Mouse (Mus musculus): ENCODE data around the gene Csn1s1.

Csn1s1 gene

DNA sequence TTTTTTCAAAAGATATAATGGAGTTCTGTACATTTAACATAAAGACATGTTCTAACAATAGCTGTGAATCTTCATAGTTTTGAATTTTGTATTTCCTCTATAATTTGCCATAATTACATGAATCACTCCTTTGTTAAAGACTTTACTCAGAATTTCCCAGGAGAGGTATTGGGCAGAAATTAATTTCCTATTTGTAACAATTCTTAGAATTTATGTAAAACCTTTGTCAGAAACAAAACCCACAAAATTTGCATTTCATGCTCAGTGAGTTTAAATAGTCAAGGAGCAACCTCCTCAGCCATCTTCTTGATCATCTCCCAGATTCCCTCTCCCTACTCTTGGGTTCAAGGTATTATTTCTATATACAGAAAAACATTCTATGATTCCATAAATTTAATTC, at the start of gene Csn1s1:
Gene Csn1s1 (plus strand): TSS at position 301 of the 400 bp plus-strand sequence.
- in situ Hi-C loops (cut with MboI; ENCODE audit: low pct_unique_long_range_greater_than_20kb in 1 of 2, low sequenced_read_pairs in 2 of 2, unreplicated experiment in 1 of 2) = no loop called here

GRCm38 (mm10) chr5:87622681-87623080, 43.3 kb upstream of the Csn1s1 start:
- in situ Hi-C loops (cut with MboI; ENCODE audit: low pct_unique_long_range_greater_than_20kb in 1 of 2, low sequenced_read_pairs in 2 of 2, unreplicated experiment in 1 of 2) = no loop called here

GRCm38 (mm10) chr5:87642787-87643186, 23.2 kb upstream of the Csn1s1 start:
- in situ Hi-C loops (cut with MboI; ENCODE audit: low pct_unique_long_range_greater_than_20kb in 1 of 2, low sequenced_read_pairs in 2 of 2, unreplicated experiment in 1 of 2) = no loop called here

DNA sequence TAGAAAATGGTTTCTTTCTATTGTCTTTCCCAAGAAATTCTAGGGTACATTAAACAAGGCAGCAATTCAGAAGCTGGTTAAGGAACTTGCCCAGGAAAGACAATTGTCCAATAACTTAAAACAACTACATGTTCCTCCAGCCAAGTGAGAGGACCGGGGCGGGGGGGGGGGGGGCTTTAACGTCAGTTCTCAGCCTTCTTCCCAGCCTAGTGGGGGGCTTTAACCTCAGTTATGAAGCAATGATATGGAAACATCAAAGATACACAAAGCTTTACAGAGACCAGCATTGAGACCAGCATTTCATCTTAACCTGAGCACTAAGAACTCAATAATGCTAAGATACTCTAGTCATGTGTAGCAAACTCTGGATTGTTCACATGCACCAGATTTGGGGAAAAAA, 33.5 kb downstream of the Csn1s1 start, which contains the start of gene Csn2:
Gene Csn2 (minus strand): TSS at position 101 of the 400 bp plus-strand sequence.
- in situ Hi-C loops (cut with MboI; ENCODE audit: low pct_unique_long_range_greater_than_20kb in 1 of 2, low sequenced_read_pairs in 2 of 2, unreplicated experiment in 1 of 2) = no loop called here

- in situ Hi-C loops (cut with MboI; ENCODE audit: low pct_unique_long_range_greater_than_20kb in 1 of 2, low sequenced_read_pairs in 2 of 2, unreplicated experiment in 1 of 2) = no loop called here
These were observed 39.9 kb downstream of the Csn1s1 start for GRCm38 (mm10) chr5:87705891-87706290.

Data from mouse embryonic stem cell (cell line).